Mouse (Mus musculus): ENCODE measurements at regions not wholly inside any gene's neighbourhood (a gene's known extent, or its start where the extent isn't known, plus 50 kb on each side); places are given as distances from the start of the nearest gene placed in this dataset.
"Not testable (repeated sequence)": the region's sequence is repeated elsewhere in the genome, so short reads cannot be mapped to it uniquely, and the experiment has no call there.

DNA sequence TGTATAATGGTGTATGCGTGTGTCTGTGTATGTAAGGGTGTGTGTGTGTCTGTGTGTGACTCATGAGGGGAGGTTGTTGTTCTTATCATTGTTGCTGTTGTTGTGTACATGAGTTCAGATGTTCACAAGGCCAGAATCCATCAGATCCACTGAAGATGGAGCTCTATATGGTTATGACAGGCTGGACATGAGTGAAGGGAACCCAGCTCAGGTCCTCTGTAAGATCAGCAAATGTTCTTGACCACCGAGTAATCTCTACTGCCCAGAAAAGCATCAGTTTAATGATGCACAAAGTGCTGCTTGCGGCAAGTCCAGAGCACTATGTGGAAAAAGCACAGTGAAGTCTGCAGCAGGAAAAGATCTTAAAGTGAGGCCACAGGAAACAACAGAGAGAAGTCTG, 77.5 kb downstream of the Gm15319 start:
- DNase-seq (ENCODE audit: low spot score in 2 of 2); intact Hi-C loops (cut with DNase I): not testable (repeated sequence)

DNA sequence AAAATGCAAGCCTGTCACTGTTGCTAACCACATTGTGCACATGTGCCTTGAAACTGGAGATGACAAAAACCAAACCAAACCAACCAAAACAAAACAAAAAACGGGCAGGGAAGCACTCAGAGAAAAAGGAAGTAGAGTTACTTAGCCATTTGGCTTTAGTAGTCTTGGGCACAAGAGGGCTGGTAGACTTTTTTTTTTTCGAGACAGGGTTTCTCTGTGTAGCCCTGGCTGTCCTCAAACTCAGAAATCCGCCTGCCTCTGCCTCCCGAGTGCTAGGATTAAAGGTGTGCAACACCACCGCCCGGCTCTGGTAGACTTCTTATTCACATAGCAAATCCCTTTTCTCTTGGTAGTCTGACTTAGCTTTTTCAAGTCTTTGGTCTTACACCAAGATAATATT, 78.2 kb downstream of the Gm15319 start:
- intact Hi-C loops (cut with DNase I); DNase-seq (ENCODE audit: low spot score in 2 of 2): not testable (repeated sequence)

DNA sequence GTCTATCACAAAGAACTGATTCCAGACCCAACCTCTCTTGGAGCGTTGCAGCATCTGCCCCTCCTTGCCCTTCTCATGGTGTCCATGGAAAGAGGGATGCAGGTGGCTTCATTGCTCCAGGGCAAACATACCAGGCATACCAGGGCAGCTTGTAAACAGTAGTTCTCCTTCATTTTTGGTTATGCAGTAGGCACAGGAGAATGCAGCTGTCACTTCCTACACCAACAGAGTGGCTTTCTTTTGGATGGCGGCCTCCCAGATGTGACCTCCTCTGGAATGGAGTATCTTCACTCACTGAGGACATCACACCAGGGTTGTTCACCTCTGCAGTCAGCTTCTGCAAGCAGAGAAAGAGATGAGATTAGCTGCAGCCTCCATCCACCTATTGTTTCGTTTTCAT, 79.9 kb downstream of the Gm15319 start:
- not testable (repeated sequence) for DNase-seq (ENCODE audit: low spot score in 2 of 2)

DNA sequence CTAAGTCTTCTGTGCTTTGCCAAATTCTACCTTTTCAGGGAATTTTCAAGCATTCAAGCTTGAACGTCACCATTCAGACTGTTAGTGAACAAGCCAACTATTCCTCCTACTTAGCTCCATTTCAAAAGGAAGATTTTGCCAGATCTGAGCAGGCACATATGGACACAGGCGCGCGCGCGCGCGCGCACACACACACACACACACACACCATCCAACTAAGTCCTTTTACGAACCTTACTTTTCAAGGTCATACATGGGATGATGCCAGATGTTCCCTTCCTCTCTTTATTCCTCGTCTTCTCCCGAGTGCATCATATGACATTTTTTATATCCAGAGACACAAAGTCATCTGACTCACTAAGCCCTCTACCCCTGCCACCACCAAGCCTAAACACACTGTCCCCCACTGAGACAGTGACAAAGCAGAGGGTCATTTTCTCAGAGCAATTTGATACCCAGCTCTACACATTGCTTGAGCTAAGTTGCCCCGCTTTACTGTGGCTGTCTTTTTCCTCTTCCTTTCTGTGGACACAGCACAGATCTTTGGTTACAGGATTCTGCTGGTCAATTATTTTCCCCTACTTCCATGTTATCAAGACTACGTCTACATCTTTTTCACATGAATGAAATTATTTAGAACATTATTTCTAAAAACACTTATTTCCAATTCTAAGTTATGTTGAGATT, 81.7 kb downstream of the Gm15319 start:
- intact Hi-C loops (cut with DNase I); DNase-seq (ENCODE audit: low spot score in 2 of 2): not testable (repeated sequence)

More for the DNA sequence above, 79.9 kb downstream of the Gm15319 start:
- intact Hi-C loops (cut with DNase I) = not testable (repeated sequence)

DNA sequence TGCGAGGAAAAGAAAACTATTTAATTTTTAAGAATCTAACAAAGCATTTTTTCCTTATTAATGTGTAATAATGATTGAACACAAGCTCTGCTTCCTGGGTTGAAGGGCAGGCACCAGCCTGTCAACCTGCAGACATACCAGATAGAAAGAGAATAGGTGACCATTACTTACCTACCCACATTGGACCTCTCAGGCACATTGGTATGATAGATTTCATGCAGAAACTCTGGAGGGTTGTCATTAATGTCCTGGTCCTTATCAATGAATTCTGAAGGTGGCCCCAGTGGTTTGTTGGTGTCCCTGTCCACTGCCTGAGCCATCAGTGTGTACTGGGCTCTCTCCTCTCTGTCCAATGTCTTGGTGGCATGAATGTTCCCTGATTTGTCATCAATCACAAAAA, 85.3 kb downstream of the Gm15319 start:
- intact Hi-C loops (cut with DNase I); DNase-seq (ENCODE audit: low spot score in 2 of 2): not testable (repeated sequence)

DNA sequence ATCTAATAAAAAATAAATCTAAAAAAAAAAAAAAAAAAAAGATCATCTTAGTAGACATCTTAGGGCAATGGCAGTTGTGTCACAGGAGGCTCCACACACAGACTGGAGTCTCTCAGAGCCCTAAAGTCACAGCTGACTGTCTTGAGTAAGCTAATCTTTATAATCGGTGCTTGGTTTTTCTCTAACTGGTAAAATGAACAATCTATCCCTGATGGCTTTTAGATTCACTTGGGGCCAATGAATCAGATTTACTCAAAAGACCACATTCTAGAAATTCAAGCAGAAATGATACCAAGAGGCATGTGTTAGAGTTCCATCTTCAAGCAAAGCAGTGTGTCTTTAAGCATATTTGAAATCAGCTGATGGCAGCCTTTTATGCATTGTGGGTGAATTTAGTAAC, 86.3 kb downstream of the Gm15319 start:
- intact Hi-C loops (cut with DNase I); DNase-seq (ENCODE audit: low spot score in 2 of 2): not testable (repeated sequence)

DNA sequence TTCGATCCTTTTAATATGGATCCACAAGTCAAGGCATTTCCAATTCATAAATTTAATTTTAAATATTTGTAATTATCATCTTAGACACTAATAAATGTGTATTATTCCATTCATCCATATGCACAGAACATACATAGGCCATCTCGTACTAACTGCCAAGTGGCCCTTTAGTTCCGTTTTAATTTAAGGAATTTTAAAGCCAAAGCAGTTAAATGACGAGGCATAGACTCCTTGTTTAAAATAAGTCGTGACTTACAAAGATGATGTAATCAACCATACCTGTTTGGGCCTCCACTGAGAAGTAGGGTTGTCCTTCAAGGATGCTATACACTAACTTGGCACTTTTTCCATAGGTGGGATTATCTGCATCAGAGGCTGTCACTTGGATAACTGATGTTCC, 89.2 kb downstream of the Gm15319 start:
- intact Hi-C loops (cut with DNase I); DNase-seq (ENCODE audit: low spot score in 2 of 2): not testable (repeated sequence)

DNA sequence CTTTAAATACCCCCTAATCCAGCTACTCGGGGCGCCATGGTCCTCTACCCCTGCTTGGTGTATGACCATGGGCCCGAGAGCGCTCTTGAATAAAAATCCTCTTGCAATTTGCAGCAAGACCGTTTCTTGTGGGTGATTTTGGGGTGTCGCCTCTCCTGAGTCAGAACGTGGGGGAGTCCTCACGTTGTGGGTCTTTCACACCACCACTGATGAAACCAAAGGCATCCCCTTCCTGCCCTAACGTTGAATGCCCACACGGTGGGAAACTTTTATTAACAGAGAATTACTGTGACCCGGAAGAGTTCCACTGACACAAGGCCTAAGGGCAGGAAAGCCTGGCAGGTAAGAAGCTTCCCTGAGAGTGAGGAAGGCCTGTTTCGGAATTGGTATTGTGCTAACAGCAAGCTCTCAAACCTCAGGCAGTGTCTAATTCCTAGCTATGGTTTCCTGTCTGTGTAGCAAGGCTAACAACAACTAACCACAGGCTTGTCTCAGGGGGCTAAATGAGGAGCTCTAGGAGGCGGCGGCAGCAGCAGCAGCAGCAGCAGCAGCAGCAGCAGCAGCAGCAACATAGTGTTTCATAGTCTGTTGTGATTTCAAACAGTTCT, 95.4 kb downstream of the Gm15319 start:
- intact Hi-C loops (cut with DNase I); DNase-seq (ENCODE audit: low spot score in 2 of 2): not testable (repeated sequence)

DNA sequence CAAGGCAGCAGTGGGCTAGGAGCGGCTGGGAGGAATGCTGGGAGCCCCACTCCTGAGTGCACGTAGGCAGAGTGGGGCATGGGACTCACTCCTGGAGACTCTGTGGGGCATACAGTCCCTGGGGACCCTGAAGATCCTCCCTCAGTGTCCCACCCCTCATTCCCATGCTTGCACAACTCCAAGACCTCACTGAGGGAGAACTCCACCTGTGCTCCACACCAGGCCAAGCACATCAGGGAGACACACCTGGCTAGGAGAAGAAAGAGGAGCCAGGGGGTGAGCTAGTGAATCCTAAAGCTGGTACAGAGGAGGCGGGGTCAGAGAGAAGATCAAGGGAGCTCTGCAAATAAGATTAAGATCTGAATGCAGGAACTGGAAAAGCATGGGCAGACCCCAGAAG, 96.2 kb downstream of the Gm15319 start:
- DNase-seq (ENCODE audit: low spot score in 2 of 2); intact Hi-C loops (cut with DNase I): not testable (repeated sequence)

DNA sequence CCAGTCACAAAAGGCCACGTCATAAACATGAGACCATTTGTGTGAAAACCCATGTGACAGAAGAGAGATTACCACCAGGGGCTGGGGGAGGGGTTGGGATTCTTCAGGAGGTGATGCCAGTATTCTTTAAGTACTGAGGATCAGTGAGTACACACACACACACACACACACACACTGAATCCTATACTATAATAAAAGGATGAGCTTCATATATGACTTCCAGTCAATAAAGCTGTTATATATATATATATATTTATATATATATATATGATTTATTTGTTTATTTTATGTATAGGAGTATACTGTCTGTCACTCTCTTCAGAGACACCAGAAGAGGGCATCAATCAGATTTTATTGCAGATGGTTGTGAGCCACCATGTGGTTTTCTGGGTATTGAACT, 98.4 kb downstream of the Gm15319 start:
- intact Hi-C loops (cut with DNase I); DNase-seq (ENCODE audit: low spot score in 2 of 2): not testable (repeated sequence)

DNA sequence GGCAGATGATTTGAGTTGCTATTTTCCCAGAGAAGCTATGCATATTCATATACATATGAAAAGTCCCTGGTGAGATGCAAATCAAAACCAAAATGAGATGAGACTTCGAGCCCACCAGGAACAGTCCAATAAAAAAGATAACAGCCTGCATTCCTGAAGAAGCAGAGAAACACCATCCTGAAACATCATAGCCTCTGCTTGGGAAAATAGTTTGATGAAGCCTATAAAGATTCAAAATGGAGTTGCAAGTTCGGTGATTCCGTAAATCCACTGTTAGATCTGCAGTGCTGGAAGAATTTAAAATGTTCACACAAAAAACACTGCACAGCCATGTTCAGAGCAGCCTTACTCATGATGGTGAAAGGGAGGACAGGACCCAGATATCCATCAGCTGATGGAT, 98.9 kb downstream of the Gm15319 start:
- DNase-seq (ENCODE audit: low spot score in 2 of 2) = peak in 1 of 2 experiments; percentile 69
- intact Hi-C loops (cut with DNase I) = not testable (repeated sequence)

DNA sequence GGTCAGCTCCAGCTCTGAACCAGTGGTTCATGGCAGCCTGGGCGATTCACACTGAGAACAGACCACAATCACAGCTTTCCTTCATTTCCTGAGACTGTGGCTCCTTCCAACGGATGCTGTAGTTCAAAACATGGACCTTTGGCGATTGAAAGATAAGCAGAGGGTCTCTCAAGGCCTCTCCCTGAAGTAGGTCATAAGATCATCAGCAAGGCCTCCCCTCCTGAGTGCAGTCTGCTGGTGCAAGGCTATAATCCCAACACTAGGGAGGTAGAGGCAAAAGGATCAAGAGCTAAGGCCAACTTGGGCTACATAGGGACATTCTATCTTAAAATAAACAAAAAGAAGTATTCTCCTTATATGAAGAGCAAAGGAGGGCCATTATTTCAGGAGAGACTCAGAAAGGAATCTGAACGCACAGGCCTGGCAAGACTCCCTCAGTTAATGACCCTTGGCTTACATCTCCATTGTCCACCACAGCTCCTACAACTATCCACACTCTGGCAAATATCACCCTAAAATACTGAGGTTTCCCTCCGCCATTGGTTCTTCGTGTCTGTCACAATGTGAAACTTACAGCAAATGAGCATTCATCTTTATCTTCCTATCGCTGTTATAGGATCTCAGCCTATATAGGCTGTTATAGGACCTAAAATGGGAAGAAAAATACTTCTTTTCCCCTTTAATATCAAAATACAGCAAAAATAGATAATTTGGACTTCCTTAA, 100.0 kb downstream of the Gm15319 start:
- DNase-seq (ENCODE audit: low spot score in 2 of 2) = peak in 1 of 2 experiments; percentile 44
- intact Hi-C loops (cut with DNase I) = not testable (repeated sequence)

DNA sequence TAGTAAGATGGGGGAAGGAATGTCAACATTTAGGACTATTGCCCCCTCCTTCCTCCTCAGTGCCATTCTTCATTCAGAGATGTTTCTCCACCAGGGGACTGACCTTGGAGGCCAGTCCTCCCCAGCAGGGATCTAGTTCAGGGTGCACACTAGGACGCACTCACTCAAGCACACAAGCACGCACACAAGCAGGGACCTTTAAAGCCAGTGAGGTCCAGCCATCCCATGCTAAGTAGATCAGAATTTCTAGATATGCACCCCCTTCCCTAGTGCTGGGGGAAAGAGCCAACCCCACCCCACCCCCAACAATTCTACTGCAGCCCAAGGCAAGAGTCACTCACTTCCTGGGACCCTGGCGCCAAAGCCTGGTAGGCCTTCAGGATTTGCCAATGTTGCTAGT, 100.8 kb downstream of the Gm15319 start:
- intact Hi-C loops (cut with DNase I); DNase-seq (ENCODE audit: low spot score in 2 of 2): not testable (repeated sequence)

DNA sequence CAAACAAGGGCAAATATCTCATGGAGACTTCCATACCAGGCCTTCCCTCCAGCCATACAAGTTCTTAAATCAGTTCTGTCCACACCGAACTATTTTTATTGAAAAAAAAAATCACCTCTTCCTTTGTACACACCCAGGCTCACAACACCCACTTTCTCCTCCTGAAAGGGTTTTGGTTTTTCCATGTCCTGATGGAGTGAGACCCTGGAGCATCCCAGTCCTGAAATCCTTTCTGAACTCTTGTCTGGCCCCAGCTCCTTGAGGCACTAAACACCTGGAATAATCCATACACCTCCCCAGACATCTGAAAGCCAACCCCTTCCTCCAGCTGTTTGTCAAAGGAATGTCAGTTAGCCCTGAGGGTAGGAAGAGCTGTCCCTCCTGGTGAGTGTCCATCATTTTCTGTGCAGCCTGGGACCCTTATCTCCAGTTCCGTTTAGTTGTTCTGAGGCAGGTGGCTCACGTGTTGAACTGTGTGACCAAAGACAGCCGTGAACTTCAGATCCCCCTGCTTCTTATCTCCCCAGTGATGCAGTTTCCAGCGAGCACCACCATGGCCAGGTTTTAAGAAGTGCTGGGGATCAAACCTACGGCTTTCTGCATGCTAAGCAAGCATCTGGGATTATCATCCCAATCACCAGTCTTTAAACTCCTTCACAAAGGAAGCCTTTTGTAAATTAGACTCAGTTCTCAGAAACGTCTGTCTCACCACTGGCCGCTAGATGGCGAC, 101.4 kb downstream of the Gm15319 start:
- not testable (repeated sequence) for DNase-seq (ENCODE audit: low spot score in 2 of 2)

DNA sequence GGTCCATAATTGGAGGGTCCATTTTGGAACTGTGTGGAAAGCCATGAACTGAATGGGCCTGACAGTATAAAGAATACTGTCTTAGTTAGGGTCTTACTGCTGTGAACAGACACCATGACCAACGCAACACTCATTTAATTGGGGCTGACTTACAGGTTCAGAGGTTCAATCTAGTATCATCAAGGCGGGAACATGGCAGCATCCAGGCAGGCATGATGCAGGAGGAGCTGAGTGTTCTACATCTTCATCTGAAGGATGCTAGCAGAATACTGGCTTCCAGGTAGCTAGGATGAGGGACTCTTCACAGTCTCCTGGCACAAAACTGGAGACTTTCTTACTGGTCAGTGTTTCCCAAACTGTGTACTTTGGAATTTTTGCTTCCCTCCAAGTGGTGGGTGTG, 102.0 kb downstream of the Gm15319 start:
- intact Hi-C loops (cut with DNase I) = not testable (repeated sequence)
- peak in 1 of 2 experiments; percentile 62 for DNase-seq (ENCODE audit: low spot score in 2 of 2)

More for the DNA sequence above, 101.4 kb downstream of the Gm15319 start:
- intact Hi-C loops (cut with DNase I) = not testable (repeated sequence)

DNA sequence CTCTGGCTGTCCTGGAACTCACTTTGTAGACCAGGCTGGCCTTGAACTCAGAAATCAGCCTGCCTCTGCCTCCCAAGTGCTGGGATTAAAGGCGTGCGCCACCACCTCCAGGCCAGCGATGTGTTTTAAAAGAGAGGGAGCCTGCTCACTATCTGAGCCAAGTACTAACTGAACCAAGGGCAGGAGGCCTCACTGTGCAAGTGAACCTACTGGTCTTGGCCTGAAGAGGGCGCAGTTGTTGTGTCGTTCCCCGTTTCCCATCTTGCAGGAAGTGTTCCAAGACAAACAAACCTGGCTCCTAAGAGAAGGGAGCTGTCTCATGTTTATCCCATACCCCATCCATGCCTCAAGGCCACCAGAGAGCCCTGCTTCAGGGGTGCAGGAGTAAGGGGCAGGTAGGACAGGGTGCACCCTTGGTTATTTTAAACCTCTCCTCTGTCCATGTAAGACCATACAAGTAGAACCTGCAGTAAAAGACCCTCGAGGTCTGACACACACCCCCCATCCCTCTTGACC, 102.8 kb downstream of the Gm15319 start:
- DNase-seq (ENCODE audit: low spot score in 2 of 2); intact Hi-C loops (cut with DNase I): not testable (repeated sequence)

DNA sequence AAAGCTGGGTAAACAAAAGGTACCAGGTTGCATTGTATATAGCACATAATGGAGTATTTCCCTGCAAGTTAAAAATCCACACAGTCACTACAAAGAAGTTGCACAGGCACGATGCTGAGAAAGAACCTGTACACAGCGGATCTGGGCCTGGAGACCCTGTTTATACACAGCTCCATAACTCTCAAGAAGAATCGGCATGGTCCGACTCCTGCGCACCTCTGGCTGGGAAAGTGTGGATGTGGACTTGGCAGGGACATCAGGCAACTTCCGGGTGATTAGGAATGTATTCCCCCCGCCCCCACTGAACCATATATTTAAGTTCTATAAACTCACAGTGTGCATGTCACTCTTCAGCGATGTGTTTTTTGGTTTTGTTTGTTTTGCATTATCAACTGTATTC, 103.3 kb downstream of the Gm15319 start:
- DNase-seq (ENCODE audit: low spot score in 2 of 2); intact Hi-C loops (cut with DNase I): not testable (repeated sequence)
